Mouse (Mus musculus) neutrophil, adult 5-6 weeks (primary cell): ENCODE results near the gene Cbfa2t2. TPM values are rescaled to one million over a fixed set of nuclear protein-coding genes. Genes with fewer than 3 reads are reported as not detected.

Experiments used
- ATAC-seq: fragments of 151-379, 151-347 bp; 2 replicates; pipeline ENCODE4 v1.8.0; 2017; ENCODE audit warnings: mild to moderate bottlenecking, moderate TSS enrichment; ENCODE audit not compliant: insufficient number of reproducible peaks, poor library complexity, low FRiP score, severe bottlenecking; ENCODE audit errors: extremely low read depth
- total RNA-seq: library from RNA; stranded (forward); fragments of 200-1000 nt; gene quantifications from 2 replicates; pipeline ENCODE4 v1.2.3, GENCODE M21; 2017

The Cbfa2t2 gene
- 23.9 and 24.7 TPM in 2 replicates for total RNA-seq

GRCm38 (mm10) chr2:154436458-154437190 is at the start of gene Cbfa2t2:
Gene Cbfa2t2 (plus strand): TSS chr2:154436481.
- no peak for ATAC-seq

- no peak for ATAC-seq
These were observed 45.9 kb upstream of the Cbfa2t2 start for GRCm38 (mm10) chr2:154390180-154390964.

GRCm38 (mm10) chr2:154394602-154395001 is 41.7 kb upstream of the Cbfa2t2 start:
- no peak for ATAC-seq

- no peak for ATAC-seq
These were observed 39.8 kb upstream of the Cbfa2t2 start for GRCm38 (mm10) chr2:154396529-154396928.

GRCm38 (mm10) chr2:154398267-154398666 is 38.0 kb upstream of the Cbfa2t2 start:
- ATAC-seq, result no peak

GRCm38 (mm10) chr2:154399325-154399724 is 37.0 kb upstream of the Cbfa2t2 start:
- no peak for ATAC-seq

- no peak for ATAC-seq
These were observed 34.3 kb upstream of the Cbfa2t2 start for GRCm38 (mm10) chr2:154401976-154402375.

GRCm38 (mm10) chr2:154402811-154403210 is 33.5 kb upstream of the Cbfa2t2 start:
- ATAC-seq, result no peak

GRCm38 (mm10) chr2:154405447-154405994 is 30.8 kb upstream of the Cbfa2t2 start:
- no peak for ATAC-seq

- no peak for ATAC-seq
These were observed 29.1 kb upstream of the Cbfa2t2 start for GRCm38 (mm10) chr2:154407063-154407642.

GRCm38 (mm10) chr2:154407643-154408445 is 28.4 kb upstream of the Cbfa2t2 start, which contains the start of gene Snta1:
Gene Snta1 (minus strand): TSS chr2:154408099.
- peak; percentile 71 for ATAC-seq

- ATAC-seq, result no peak
These were observed 25.9 kb upstream of the Cbfa2t2 start for GRCm38 (mm10) chr2:154410355-154410754.

GRCm38 (mm10) chr2:154412018-154412666 is 24.1 kb upstream of the Cbfa2t2 start:
- 0 out of 2 replicates have a peak, but pooled peaks have one; percentile 38 for ATAC-seq

- 0 out of 2 replicates have a peak, but pooled peaks have one; percentile 16 for ATAC-seq
These were observed 19.2 kb upstream of the Cbfa2t2 start for GRCm38 (mm10) chr2:154417107-154417506.

GRCm38 (mm10) chr2:154418001-154418400 is 18.3 kb upstream of the Cbfa2t2 start:
- ATAC-seq, result no peak

- no peak for ATAC-seq
These were observed 16.4 kb upstream of the Cbfa2t2 start for GRCm38 (mm10) chr2:154419631-154420515.
